Mouse (Mus musculus) spleen, adult 2 months (tissue): ENCODE measurements around the gene Tob2.

ENCODE experiments used
- CTCF ChIP-seq: fragments of 200-500 bp; IDR thresholded peaks from 2 replicates; pipeline ENCODE4 v1.5.1; 2011; ENCODE audit warnings: mild to moderate bottlenecking, inconsistent platforms; ENCODE audit not compliant: insufficient read depth, insufficient read length, insufficient replicate concordance; ENCODE audit errors: extremely low read depth
- POLR2A ChIP-seq: fragments of 200-500 bp; IDR thresholded peaks from 2 replicates; pipeline ENCODE4 v1.6.1; 2011; ENCODE audit warnings: low read depth, low read length, inconsistent platforms

DNA sequence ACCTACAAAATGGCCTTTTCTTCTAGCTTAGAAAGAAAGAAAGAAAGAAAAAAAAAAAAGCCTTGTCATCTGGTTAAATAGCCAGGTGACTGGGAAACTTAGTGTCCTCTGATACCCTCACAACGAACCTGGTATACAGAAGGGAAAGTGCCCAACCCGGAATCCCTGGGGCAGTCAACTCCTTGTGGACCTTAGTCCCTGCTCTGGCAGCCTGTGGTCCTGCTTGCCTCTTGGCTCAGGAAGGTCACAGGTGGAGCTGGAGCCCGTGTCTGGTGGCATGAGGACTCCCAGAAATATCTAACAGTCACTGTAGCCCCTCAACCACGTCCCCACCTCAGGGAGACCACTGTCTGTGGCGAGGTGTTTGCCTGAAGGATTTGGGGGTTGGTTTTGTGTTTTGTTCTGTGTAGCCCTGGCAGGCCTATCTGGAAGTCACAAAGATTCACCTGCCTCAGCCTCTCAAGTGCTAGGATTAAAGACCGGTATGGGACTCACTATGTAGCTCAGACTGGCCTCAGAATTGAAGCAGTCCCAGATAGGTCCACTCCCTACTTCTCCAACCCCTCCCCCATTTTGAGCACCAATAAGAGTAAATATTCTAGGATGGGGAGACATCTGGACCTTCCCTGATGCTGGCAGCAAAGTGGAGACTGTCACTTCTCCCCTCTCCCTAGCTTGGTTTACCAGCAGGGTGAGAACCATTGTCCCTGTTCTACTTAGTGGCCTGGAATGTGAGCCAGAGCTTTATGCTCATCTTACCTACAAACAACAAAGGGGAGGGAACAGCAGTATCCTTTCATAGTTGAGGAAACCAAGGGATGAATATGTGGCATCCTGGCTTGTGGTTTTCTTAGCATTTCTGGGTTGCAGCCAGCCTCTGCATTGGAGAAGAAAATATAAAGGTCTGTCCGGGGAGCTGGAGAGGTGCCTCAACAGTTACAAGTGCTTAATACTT is 21.4 kb downstream of the Tob2 start:
- no peak for TF ChIP-seq CTCF
- TF ChIP-seq POLR2A, result no peak
